Mouse (Mus musculus): ENCODE measurements around the gene Ankrd28. TPM values are rescaled to one million over a fixed set of nuclear protein-coding genes. Genes with fewer than 3 reads are reported as not detected.

Gene Ankrd28
- total and polyA plus RNA-seq, 2 experiments from 2014 or later, result 6.9 to 29.1 TPM

DNA sequence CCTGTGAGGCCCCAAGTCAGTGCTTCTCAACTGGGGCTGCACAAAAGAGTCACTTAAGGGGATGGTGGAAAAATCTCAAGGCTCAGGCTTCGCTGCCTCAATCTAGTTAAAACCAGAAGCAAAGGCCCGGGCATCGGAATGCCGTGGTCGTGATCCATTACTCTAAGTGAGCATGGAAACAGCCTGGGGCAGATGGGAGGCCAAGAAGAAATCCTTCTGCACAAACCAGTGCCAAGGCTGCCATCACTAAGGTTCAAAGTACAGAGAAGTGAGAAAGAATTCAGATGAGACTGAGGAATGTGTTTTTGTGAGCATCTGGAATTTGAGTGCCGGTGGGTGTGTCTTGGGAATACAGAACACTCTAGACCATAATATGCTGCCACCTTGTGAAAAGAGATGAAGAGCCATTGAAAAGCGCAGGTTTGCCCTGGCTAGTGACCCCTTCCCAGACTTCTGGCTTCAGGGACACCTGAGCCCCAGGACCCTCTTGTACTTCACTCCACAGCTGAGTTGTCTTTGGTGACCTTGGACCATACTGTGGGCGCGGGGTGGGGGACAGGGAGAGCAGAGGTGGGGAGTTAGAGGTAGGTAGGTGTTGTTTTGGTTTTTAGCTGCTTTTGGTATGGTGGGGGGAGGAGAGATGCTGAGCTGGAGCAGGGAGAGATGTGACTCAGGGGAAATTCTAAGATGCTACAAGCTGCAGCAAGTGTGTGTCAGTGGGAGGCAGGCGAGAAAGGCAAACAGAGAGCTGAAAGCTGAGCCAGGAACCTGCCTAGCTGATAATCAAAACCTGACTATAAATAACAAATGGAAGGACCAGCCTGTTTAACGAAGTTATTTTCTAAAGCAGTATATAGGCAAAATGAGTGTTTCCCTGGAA, 26.9 kb upstream of the Ankrd28 start:
- no peaks in the 10 kb centered on the region for H3K9me3 ChIP-seq (ENCODE audit: low read length)
- no peak overlapping the region for H3K9ac ChIP-seq
- 70% methylated on average over 11 of the region's 11 CpGs for WGBS
- H3K27me3 ChIP-seq (ENCODE audit: insufficient read depth, low read length), result no peaks in the 10 kb centered on the region
- H3K4me3 ChIP-seq (ENCODE audit: low read depth, low read length), result no peak overlapping the region
- DNase-seq, result peak; percentile 20
- TF ChIP-seq CTCF (IDR thresholded peaks at IDR 0.05; ENCODE audit: low read depth), result no peak
- no peaks in the 10 kb centered on the region for H3K4me1 ChIP-seq (ENCODE audit: insufficient read depth)
- no peak overlapping the region for H3K4me2 ChIP-seq (ENCODE audit: low read depth)
- H3K36me3 ChIP-seq (ENCODE audit: insufficient read depth), result no peaks in the 10 kb centered on the region
- ATAC-seq, result no peak
- H3K27ac ChIP-seq (ENCODE audit: low read depth, low read length), result no peak overlapping the region

DNA sequence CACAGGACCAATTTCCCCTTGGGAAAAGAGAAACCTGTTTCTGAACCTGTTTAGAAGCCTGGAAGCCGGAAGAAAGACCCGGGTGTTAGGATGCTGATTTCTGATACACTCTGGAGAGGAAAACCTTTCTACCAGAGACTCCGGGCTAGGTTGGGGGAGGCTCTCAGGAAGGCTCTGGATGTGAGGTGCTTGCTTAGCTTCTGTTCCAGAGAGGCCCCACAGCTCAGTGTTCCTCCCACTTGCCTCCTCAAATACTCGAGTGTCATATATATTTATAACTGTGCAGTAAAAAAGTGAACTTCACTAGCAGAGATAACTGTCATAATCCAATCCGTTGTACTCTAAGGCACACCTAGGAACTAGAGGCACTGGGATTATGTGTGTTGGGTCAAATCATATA, 25.6 kb upstream of the Ankrd28 start:
- DNase-seq, result no peak
- H3K36me3 ChIP-seq (ENCODE audit: insufficient read depth), result no peaks in the 10 kb centered on the region
- ATAC-seq, result no peak
- no peaks in the 10 kb centered on the region for H3K4me1 ChIP-seq (ENCODE audit: insufficient read depth)
- no peak overlapping the region for H3K4me3 ChIP-seq (ENCODE audit: low read depth, low read length)
- H3K27ac ChIP-seq (ENCODE audit: low read depth, low read length), result no peak overlapping the region
- H3K9me3 ChIP-seq (ENCODE audit: low read length), result no peaks in the 10 kb centered on the region
- WGBS, result 84% methylated on average over 5 of the region's 5 CpGs
- no peaks in the 10 kb centered on the region for H3K27me3 ChIP-seq (ENCODE audit: insufficient read depth, low read length)
- no peak overlapping the region for H3K9ac ChIP-seq
- TF ChIP-seq CTCF (IDR thresholded peaks at IDR 0.05; ENCODE audit: low read depth), result no peak
- no peak overlapping the region for H3K4me2 ChIP-seq (ENCODE audit: low read depth)

DNA sequence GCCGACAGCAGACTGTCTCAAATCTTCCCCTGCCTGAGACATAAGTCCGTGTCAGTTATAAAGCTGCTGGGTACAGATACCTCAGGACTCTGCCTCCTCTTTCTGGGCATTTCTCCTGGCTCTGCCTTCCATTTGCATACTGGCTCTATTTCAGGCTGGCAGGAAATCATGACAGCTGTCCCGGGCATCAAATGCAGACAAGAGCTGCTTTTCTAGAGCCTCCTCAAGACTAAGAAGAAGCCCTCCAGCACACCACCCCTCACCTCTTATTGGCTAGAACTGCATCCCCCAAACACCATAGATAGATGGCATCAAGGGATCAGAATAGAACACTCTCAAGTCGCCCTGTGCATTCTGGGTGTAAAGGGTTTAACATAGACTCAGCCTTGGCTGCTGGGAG, 24.2 kb upstream of the Ankrd28 start:
- no peaks in the 10 kb centered on the region for H3K27me3 ChIP-seq (ENCODE audit: insufficient read depth, low read length)
- no peaks in the 10 kb centered on the region for H3K4me1 ChIP-seq (ENCODE audit: insufficient read depth)
- no peak overlapping the region for H3K4me2 ChIP-seq (ENCODE audit: low read depth)
- no peak overlapping the region for H3K4me3 ChIP-seq (ENCODE audit: low read depth, low read length)
- no peaks in the 10 kb centered on the region for H3K36me3 ChIP-seq (ENCODE audit: insufficient read depth)
- H3K9me3 ChIP-seq (ENCODE audit: low read length), result no peaks in the 10 kb centered on the region
- DNase-seq, result peak; percentile 58
- ATAC-seq, result peak; percentile 77
- 46% methylated on average over 4 of the region's 4 CpGs for WGBS
- TF ChIP-seq CTCF (IDR thresholded peaks at IDR 0.05; ENCODE audit: low read depth), result no peak
- H3K9ac ChIP-seq, result no peak overlapping the region
- H3K27ac ChIP-seq (ENCODE audit: low read depth, low read length), result no peak overlapping the region

DNA sequence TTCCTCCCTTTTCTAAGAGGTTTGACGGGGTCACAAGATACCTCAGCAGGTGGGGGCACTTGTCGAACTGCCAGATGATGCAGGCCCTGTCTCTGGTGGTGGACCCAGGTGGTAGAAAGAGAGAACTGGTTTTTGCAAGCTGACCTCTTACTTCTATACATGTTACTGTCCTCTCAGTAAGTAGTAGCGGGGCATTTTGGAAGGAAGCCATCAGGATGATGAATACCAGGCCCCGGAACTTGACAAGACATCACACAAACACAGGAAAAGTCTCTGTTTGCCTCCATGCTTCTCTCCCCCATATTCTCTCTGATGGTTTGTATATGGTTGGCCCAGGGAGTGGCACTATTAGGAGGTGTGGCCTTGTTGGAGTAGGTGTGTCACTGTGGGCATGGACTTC, 13.1 kb upstream of the Ankrd28 start:
- Histone ChIP-seq H3K4me1 (ENCODE audit: insufficient read depth) (no peaks in the 10 kb centered on the region), H3K36me3 (ENCODE audit: insufficient read depth) (no peaks in the 10 kb centered on the region), H3K9me3 (ENCODE audit: low read length) (no peaks in the 10 kb centered on the region), H3K27me3 (ENCODE audit: insufficient read depth, low read length) (no peaks in the 10 kb centered on the region), H3K27ac (ENCODE audit: low read depth, low read length) (no peak overlapping the region), H3K4me3 (ENCODE audit: low read depth, low read length) (no peak overlapping the region), H3K9ac (no peak overlapping the region), H3K4me2 (ENCODE audit: low read depth) (no peak overlapping the region)
- WGBS, result 84% methylated on average over 4 of the region's 4 CpGs
- DNase-seq (no peak), ATAC-seq (no peak)
- TF ChIP-seq CTCF (IDR thresholded peaks at IDR 0.05; ENCODE audit: low read depth), result no peak

DNA sequence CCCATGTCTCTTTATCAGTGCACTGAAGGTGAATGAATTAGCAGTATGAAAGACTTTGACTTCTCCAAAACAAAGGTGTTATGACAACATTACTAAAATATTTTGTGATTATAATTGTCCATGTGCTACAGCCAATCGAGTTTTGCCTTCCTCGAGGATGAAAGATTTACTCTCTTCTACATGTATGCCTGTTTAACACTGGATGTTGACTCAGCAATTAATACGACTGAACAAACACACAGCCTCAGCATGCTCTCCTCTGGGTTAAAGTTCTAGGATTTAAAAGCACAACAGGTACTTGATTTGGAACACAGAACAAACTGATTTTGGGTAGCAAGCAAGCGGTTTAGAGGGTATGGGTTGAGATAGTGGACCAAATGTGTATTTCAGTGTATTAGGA, 1.6 kb upstream of the Ankrd28 start:
- H3K27me3 ChIP-seq (ENCODE audit: insufficient read depth, low read length), result no peaks in the 10 kb centered on the region
- peak overlapping the region; percentile 96; the same call in 1 of the 2 replicates for H3K27ac ChIP-seq (ENCODE audit: low read depth, low read length)
- no peak for TF ChIP-seq CTCF (IDR thresholded peaks at IDR 0.05; ENCODE audit: low read depth)
- peaks cover 8% of the 10 kb centered on the region for H3K4me1 ChIP-seq (ENCODE audit: insufficient read depth)
- H3K9ac ChIP-seq, result peak overlapping the region; percentile 90; the same call in 1 of the 2 replicates
- peak overlapping the region; percentile 93 for H3K4me3 ChIP-seq (ENCODE audit: low read depth, low read length)
- H3K4me2 ChIP-seq (ENCODE audit: low read depth), result peak overlapping the region; percentile 84
- no peaks in the 10 kb centered on the region for H3K9me3 ChIP-seq (ENCODE audit: low read length)
- no peaks in the 10 kb centered on the region for H3K36me3 ChIP-seq (ENCODE audit: insufficient read depth)
- no peak for ATAC-seq
- peak; percentile 43 for DNase-seq
- WGBS, result 25% methylated on average over 4 of the region's 4 CpGs

DNA sequence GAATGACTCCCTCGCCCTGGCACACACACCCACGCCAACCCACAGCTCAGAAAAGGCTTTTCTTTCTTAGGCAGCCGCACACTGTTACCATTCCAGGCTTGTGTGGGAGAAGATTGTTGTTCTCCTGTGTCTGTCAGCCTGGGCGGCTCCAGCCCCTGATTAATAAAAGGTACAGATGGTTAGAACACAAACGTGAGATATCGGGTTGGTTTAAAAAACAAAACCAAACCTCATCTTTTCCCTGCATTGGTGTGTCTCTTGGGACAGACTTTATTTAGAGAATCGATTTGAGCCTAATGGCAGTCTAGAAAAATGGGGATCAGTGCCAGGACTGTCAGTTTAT, 890 bp upstream of the Ankrd28 start:
- no peak for ATAC-seq
- H3K36me3 ChIP-seq (ENCODE audit: insufficient read depth), result no peaks in the 10 kb centered on the region
- peak; percentile 73 for DNase-seq
- peak overlapping the region; percentile 90 for H3K9ac ChIP-seq
- H3K27ac ChIP-seq (ENCODE audit: low read depth, low read length), result peak overlapping the region; percentile 96
- peak overlapping the region; percentile 93 for H3K4me3 ChIP-seq (ENCODE audit: low read depth, low read length)
- WGBS, result 1% methylated on average over 7 of the region's 7 CpGs
- H3K4me1 ChIP-seq (ENCODE audit: insufficient read depth), result peaks cover 8% of the 10 kb centered on the region
- peak overlapping the region; percentile 84 for H3K4me2 ChIP-seq (ENCODE audit: low read depth)
- no peak for TF ChIP-seq CTCF (IDR thresholded peaks at IDR 0.05; ENCODE audit: low read depth)
- no peaks in the 10 kb centered on the region for H3K27me3 ChIP-seq (ENCODE audit: insufficient read depth, low read length)
- no peaks in the 10 kb centered on the region for H3K9me3 ChIP-seq (ENCODE audit: low read length)

DNA sequence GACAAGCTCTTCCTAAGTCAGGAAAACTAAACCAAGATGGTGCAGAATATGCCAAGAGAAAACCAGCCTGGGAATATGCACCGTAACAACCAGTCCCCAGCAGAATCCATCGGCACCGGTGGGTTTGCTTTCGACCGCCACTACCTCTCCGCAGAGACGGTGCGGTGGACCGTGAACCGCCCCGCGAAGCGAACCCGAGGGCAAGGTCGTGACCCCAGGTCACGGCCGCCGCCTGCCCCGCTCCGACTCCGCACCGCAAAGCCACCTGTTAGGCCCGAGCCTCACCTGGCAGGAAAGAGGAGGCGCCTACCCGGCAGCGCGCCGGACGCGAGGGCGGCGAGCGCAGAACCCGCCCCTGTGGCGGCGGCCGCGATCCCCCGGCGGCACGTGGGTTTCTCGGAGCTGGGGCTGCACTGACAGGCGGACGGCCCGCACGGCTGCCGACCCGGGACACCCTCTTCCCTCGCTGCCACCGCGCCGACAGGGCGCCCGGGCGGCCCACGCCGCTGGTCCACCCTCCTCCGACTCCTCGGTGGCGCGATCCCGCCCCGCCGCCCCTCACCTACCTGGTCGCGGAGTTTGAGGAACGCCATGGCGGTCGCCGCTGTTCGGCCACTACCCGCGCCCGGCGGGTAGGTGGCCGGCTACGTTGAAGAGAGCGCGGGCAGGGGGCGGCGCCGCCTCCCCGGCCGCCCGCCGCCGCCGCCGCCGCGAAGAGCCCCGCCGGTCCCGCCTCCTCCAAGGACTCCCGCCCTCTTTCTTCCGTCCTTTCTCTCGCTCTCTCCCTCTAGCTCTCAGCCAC, 489 bp downstream of the Ankrd28 start:
- ATAC-seq (peak; percentile 14), DNase-seq (peak; percentile 57)
- Histone ChIP-seq H3K4me1 (ENCODE audit: insufficient read depth) (peaks cover 8% of the 10 kb centered on the region), H3K4me3 (ENCODE audit: low read depth, low read length) (peak overlapping the region; percentile 93), H3K9ac (peak overlapping the region; percentile 90), H3K27me3 (ENCODE audit: insufficient read depth, low read length) (no peaks in the 10 kb centered on the region), H3K9me3 (ENCODE audit: low read length) (no peaks in the 10 kb centered on the region), H3K27ac (ENCODE audit: low read depth, low read length) (peak overlapping the region; percentile 96), H3K4me2 (ENCODE audit: low read depth) (peak overlapping the region; percentile 84), H3K36me3 (ENCODE audit: insufficient read depth) (no peaks in the 10 kb centered on the region)
- 4% methylated on average over 75 of the region's 97 CpGs for WGBS
- TF ChIP-seq CTCF (IDR thresholded peaks at IDR 0.05; ENCODE audit: low read depth), result no peak
